Mouse (Mus musculus): ENCODE measurements at regions not wholly inside any gene's neighbourhood (a gene's known extent, or its start where the extent isn't known, plus 50 kb on each side); places are given as distances from the start of the nearest gene placed in this dataset.

DNA sequence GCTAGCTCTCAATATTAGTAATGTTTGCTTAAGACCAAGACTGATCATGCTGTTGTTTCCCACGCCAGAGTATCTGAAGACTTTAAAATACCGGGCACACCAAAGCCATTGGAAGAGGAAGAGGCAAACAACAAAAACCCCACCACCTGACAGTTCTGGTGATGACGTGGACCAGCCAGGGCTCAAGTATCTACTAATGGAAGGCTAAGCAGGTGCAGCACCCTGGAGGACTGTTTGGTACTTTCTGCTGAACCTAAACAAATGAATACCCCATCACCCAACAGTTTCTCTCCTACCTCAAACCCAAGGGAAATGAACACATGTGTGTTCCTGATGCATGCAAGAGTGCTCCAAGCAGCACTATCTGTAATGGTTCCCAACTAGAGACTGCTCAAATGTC, 160.3 kb upstream of the Prdm1 start:
- 92% methylated on average over 3 of the region's 3 CpGs for WGBS
- Histone ChIP-seq H3K9ac (replicated peaks; ENCODE audit: low read length) (no peak overlapping the region), H3K9me3 (replicated peaks; ENCODE audit: control insufficient read depth, low read length) (no peaks in the 10 kb centered on the region), H3K4me3 (ENCODE audit: low read depth, low read length) (no peak overlapping the region), H3K27ac (replicated peaks; ENCODE audit: low read depth, low read length) (no peak overlapping the region), H3K27me3 (ENCODE audit: control insufficient read depth, insufficient read depth, low read length) (no peaks in the 10 kb centered on the region), H3K4me1 (ENCODE audit: control insufficient read depth, insufficient read depth, low read length) (no peaks in the 10 kb centered on the region), H3K4me2 (ENCODE audit: low read depth, low read length) (no peak overlapping the region), H3K36me3 (replicated peaks; ENCODE audit: control insufficient read depth, insufficient read depth, low read depth, low read length) (no peaks in the 10 kb centered on the region)
- no peak for DNase-seq (ENCODE audit: low spot score)
- no peak for ATAC-seq (replicated peaks; ENCODE audit: insufficient number of reproducible peaks, low FRiP score, low TSS enrichment, low read depth)

DNA sequence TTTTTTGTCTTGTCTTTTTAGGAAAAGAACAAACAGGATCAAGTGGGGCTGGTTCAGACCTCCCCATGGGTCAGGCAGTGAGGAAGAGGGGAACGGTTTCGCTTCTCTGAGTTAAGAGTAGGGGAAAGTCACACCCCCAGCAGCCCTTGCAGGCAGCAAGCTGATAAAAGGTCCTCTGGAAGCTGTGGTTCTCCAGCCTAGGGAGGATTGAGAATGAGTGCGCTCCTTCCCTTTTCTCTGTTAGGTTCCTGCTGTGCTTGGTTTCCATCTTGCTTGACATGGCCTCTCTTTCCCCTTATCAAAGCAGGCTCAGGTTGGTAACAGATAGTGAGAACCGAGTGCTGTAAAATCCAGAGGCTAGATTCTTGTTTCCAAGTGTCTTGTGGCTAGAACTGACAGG, 157.8 kb upstream of the Prdm1 start:
- no peak for DNase-seq (ENCODE audit: low spot score)
- 91% methylated on average over 4 of the region's 4 CpGs for WGBS
- Histone ChIP-seq H3K36me3 (replicated peaks; ENCODE audit: control insufficient read depth, insufficient read depth, low read depth, low read length) (no peaks in the 10 kb centered on the region), H3K9me3 (replicated peaks; ENCODE audit: control insufficient read depth, low read length) (no peaks in the 10 kb centered on the region), H3K4me3 (ENCODE audit: low read depth, low read length) (no peak overlapping the region), H3K4me2 (ENCODE audit: low read depth, low read length) (no peak overlapping the region), H3K27me3 (ENCODE audit: control insufficient read depth, insufficient read depth, low read length) (no peaks in the 10 kb centered on the region), H3K9ac (replicated peaks; ENCODE audit: low read length) (no peak overlapping the region), H3K27ac (replicated peaks; ENCODE audit: low read depth, low read length) (no peak overlapping the region), H3K4me1 (ENCODE audit: control insufficient read depth, insufficient read depth, low read length) (no peaks in the 10 kb centered on the region)
- no peak for ATAC-seq (replicated peaks; ENCODE audit: insufficient number of reproducible peaks, low FRiP score, low TSS enrichment, low read depth)

DNA sequence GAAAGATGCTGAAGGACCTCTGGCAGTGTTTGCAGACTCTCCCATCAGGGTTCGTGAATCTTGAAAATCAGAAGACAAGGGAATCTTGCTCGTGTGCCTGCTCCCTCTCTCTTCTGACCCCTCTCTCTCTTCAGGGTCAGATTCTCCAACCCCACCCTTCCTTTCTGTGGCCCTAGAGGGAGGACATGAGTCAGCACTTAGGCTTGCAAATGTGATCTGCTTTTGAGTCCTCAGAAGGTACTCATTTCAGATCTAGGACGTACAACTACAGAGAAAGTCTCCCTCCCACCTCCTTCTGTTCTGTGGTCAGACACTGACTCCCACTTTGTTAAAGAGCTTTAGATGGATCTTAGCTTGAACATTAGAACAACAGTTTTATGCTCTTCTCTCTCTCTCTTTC, 156.9 kb upstream of the Prdm1 start:
- no peak overlapping the region for H3K4me3 ChIP-seq (ENCODE audit: low read depth, low read length)
- ATAC-seq (replicated peaks; ENCODE audit: insufficient number of reproducible peaks, low FRiP score, low TSS enrichment, low read depth) (no peak), DNase-seq (ENCODE audit: low spot score) (no peak)
- no peak overlapping the region for H3K4me2 ChIP-seq (ENCODE audit: low read depth, low read length)
- H3K9ac ChIP-seq (replicated peaks; ENCODE audit: low read length) = no peak overlapping the region
- 54% methylated on average over 3 of the region's 3 CpGs for WGBS
- no peaks in the 10 kb centered on the region for H3K36me3 ChIP-seq (replicated peaks; ENCODE audit: control insufficient read depth, insufficient read depth, low read depth, low read length)
- no peaks in the 10 kb centered on the region for H3K9me3 ChIP-seq (replicated peaks; ENCODE audit: control insufficient read depth, low read length)
- H3K4me1 ChIP-seq (ENCODE audit: control insufficient read depth, insufficient read depth, low read length) = no peaks in the 10 kb centered on the region
- H3K27me3 ChIP-seq (ENCODE audit: control insufficient read depth, insufficient read depth, low read length) = no peaks in the 10 kb centered on the region
- H3K27ac ChIP-seq (replicated peaks; ENCODE audit: low read depth, low read length) = no peak overlapping the region

DNA sequence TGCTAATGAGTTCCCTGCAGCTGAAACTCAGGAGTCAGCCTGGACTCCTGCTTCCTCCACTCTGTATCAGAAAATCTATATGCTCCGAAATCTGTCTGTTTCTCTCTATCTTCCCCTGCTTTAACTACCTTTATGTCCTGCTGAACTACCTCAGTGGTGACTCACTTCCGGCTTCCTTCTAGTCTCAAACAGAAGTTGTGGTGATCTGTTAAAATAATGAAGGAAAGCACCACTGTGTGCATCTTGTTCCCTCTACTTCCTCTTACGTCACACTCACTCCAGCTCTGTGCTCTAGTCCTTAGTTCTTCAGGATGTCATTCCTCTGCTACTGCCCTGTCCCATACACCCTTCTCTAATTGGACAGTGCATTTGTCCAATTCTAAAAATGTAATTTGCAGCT, 148.2 kb upstream of the Prdm1 start:
- ATAC-seq (replicated peaks; ENCODE audit: insufficient number of reproducible peaks, low FRiP score, low TSS enrichment, low read depth) (no peak), DNase-seq (ENCODE audit: low spot score) (no peak)
- Histone ChIP-seq H3K36me3 (replicated peaks; ENCODE audit: control insufficient read depth, insufficient read depth, low read depth, low read length) (no peaks in the 10 kb centered on the region), H3K27me3 (ENCODE audit: control insufficient read depth, insufficient read depth, low read length) (no peaks in the 10 kb centered on the region), H3K9me3 (replicated peaks; ENCODE audit: control insufficient read depth, low read length) (no peaks in the 10 kb centered on the region), H3K27ac (replicated peaks; ENCODE audit: low read depth, low read length) (no peak overlapping the region), H3K4me1 (ENCODE audit: control insufficient read depth, insufficient read depth, low read length) (no peaks in the 10 kb centered on the region), H3K4me2 (ENCODE audit: low read depth, low read length) (no peak overlapping the region), H3K9ac (replicated peaks; ENCODE audit: low read length) (no peak overlapping the region), H3K4me3 (ENCODE audit: low read depth, low read length) (no peak overlapping the region)
- 91% methylated on average over 3 of the region's 3 CpGs for WGBS

DNA sequence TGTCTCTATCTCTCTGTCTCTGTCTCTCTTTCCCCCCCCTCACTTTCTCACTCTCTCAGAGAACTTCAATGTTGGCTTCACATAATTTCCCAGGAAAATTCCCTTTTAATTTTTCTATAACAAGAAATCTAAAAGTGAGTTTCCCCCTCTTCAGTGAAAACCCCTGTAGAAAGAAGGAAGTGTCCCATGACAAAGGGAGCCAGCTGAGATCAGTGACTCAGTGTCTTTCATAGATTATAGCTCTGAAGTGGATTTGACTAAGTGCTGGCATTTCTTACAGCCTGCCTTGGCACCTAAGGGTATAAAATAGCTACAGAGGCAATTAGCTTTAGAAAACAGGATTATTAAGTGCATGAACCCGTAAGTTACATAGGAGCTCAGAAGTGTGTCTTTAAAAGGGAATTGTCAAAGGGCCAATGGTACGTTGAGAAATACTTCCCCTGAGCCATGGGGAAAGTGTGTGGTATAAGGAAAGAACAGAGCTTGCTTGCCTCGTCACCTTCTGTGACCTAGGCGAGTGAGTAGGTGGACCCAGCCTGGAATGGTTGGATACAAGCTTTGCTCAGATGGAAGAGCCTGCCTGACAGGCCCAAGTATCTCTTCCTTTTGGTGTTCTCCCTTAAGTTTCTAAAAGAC, 137.3 kb upstream of the Prdm1 start:
- 75% methylated on average over 4 of the region's 4 CpGs for WGBS
- no peaks in the 10 kb centered on the region for H3K36me3 ChIP-seq (replicated peaks; ENCODE audit: control insufficient read depth, insufficient read depth, low read depth, low read length)
- H3K27me3 ChIP-seq (ENCODE audit: control insufficient read depth, insufficient read depth, low read length) = no peaks in the 10 kb centered on the region
- H3K4me3 ChIP-seq (ENCODE audit: low read depth, low read length) = no peak overlapping the region
- no peaks in the 10 kb centered on the region for H3K4me1 ChIP-seq (ENCODE audit: control insufficient read depth, insufficient read depth, low read length)
- no peak for ATAC-seq (replicated peaks; ENCODE audit: insufficient number of reproducible peaks, low FRiP score, low TSS enrichment, low read depth)
- no peak overlapping the region for H3K9ac ChIP-seq (replicated peaks; ENCODE audit: low read length)
- no peak overlapping the region for H3K27ac ChIP-seq (replicated peaks; ENCODE audit: low read depth, low read length)
- no peak overlapping the region for H3K4me2 ChIP-seq (ENCODE audit: low read depth, low read length)
- H3K9me3 ChIP-seq (replicated peaks; ENCODE audit: control insufficient read depth, low read length) = no peaks in the 10 kb centered on the region
- DNase-seq (ENCODE audit: low spot score) = no peak

DNA sequence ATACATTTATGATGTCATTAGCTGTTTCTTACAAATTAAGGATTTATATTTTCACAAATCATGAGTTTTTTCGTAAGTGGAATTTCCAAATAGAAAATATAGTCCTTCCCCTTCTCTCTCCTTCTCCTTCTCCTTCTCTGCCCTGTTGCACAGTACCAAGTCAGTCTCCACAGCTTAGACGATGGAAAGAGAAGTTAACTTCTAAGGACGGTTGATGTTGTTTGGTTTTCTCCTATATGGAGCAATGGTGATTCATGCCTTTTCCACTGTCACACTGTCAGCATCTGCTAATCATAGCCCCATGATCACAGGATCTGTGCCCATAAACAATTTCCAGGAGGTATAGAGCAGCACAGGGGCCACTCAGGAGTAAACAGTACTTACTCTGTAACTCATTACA, 131.2 kb upstream of the Prdm1 start:
- 89% methylated on average over 3 of the region's 3 CpGs for WGBS
- H3K4me1 ChIP-seq (ENCODE audit: control insufficient read depth, insufficient read depth, low read length) = no peaks in the 10 kb centered on the region

DNA sequence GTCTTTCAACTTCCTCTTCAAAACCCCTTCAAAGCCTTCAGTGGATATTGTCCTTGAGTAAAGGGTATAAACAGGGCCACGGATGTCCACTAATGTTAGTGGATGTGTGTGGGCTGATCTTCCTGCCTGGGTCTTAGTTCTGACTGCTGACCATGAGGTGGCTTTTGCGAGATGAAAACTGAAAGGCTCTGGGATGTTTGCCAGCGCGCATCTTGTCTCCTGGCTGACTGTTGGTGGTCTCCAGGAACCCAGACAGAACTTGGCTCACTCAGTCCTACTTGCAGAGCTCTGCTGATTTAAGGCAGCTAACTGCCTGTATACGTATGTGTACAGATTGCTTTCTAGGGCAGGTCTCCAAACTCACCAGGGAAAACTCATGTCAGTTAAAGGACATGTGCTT, 125.5 kb upstream of the Prdm1 start:
- Histone ChIP-seq H3K9ac (replicated peaks; ENCODE audit: low read length) (no peak overlapping the region), H3K4me3 (ENCODE audit: low read depth, low read length) (no peak overlapping the region), H3K27ac (replicated peaks; ENCODE audit: low read depth, low read length) (no peak overlapping the region), H3K9me3 (replicated peaks; ENCODE audit: control insufficient read depth, low read length) (no peaks in the 10 kb centered on the region), H3K36me3 (replicated peaks; ENCODE audit: control insufficient read depth, insufficient read depth, low read depth, low read length) (no peaks in the 10 kb centered on the region; the same call in 1 of the 2 replicates), H3K4me1 (ENCODE audit: control insufficient read depth, insufficient read depth, low read length) (no peaks in the 10 kb centered on the region), H3K27me3 (ENCODE audit: control insufficient read depth, insufficient read depth, low read length) (no peaks in the 10 kb centered on the region), H3K4me2 (ENCODE audit: low read depth, low read length) (no peak overlapping the region)
- 77% methylated on average over 5 of the region's 5 CpGs for WGBS
- ATAC-seq (replicated peaks; ENCODE audit: insufficient number of reproducible peaks, low FRiP score, low TSS enrichment, low read depth) (no peak), DNase-seq (ENCODE audit: low spot score) (no peak)

More for the DNA sequence above, 131.2 kb upstream of the Prdm1 start:
- Histone ChIP-seq H3K4me2 (ENCODE audit: low read depth, low read length) (no peak overlapping the region), H3K9me3 (replicated peaks; ENCODE audit: control insufficient read depth, low read length) (no peaks in the 10 kb centered on the region), H3K27me3 (ENCODE audit: control insufficient read depth, insufficient read depth, low read length) (no peaks in the 10 kb centered on the region), H3K4me3 (ENCODE audit: low read depth, low read length) (no peak overlapping the region), H3K36me3 (replicated peaks; ENCODE audit: control insufficient read depth, insufficient read depth, low read depth, low read length) (no peaks in the 10 kb centered on the region; the same call in 1 of the 2 replicates), H3K27ac (replicated peaks; ENCODE audit: low read depth, low read length) (no peak overlapping the region), H3K9ac (replicated peaks; ENCODE audit: low read length) (no peak overlapping the region)
- ATAC-seq (replicated peaks; ENCODE audit: insufficient number of reproducible peaks, low FRiP score, low TSS enrichment, low read depth) = no peak
- no peak for DNase-seq (ENCODE audit: low spot score)

DNA sequence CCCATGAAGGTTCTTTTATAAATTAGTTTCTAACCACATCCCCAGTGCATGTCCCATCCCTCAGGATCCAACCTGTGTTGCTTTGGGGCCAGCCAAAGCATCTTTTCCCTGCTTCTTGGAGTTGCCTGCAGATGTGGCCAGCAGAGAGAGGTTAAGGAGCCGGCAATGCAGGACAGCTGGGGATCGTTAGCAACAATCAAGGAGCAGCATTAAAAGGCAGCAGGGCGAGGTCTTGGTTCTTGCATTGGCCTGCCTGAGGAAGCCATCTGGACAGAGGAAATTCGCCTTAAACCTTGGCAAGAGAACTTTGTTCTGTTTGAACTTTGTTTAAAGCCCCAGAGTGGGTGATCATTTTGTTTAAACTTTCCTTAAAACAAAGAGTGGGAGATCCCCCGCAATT, 118.7 kb upstream of the Prdm1 start:
- Histone ChIP-seq H3K4me1 (ENCODE audit: control insufficient read depth, insufficient read depth, low read length) (no peaks in the 10 kb centered on the region), H3K36me3 (replicated peaks; ENCODE audit: control insufficient read depth, insufficient read depth, low read depth, low read length) (no peaks in the 10 kb centered on the region), H3K27me3 (ENCODE audit: control insufficient read depth, insufficient read depth, low read length) (no peaks in the 10 kb centered on the region), H3K4me2 (ENCODE audit: low read depth, low read length) (no peak overlapping the region), H3K9me3 (replicated peaks; ENCODE audit: control insufficient read depth, low read length) (no peaks in the 10 kb centered on the region), H3K9ac (replicated peaks; ENCODE audit: low read length) (no peak overlapping the region), H3K4me3 (ENCODE audit: low read depth, low read length) (no peak overlapping the region), H3K27ac (replicated peaks; ENCODE audit: low read depth, low read length) (no peak overlapping the region)
- ATAC-seq (replicated peaks; ENCODE audit: insufficient number of reproducible peaks, low FRiP score, low TSS enrichment, low read depth) (no peak), DNase-seq (ENCODE audit: low spot score) (peak; percentile 77)
- 23% methylated on average over 5 of the region's 5 CpGs for WGBS
